Mouse (Mus musculus) urinary bladder, postnatal 14 days (tissue): ENCODE results near the gene Gatb.

Experiments
- DNase-seq: peaks from one replicate; pipeline ENCODE4 v3.0.0; 2021; ENCODE audit warnings: low spot score

Gatb gene

GRCm38 (mm10) chr3:85659681-85660080, 85.8 kb downstream of the Gatb start:
- DNase-seq = no peak

GRCm38 (mm10) chr3:85661926-85662813, 88.3 kb downstream of the Gatb start:
- DNase-seq = no peak

GRCm38 (mm10) chr3:85663826-85664225, 89.9 kb downstream of the Gatb start:
- DNase-seq = no peak

- DNase-seq = no peak
Measured at GRCm38 (mm10) chr3:85664591-85665171, 90.8 kb downstream of the Gatb start.

- DNase-seq = no peak
Measured at GRCm38 (mm10) chr3:85666166-85666565, 92.2 kb downstream of the Gatb start.

GRCm38 (mm10) chr3:85666736-85667135, 92.8 kb downstream of the Gatb start:
- DNase-seq = no peak

GRCm38 (mm10) chr3:85667683-85668082, 93.8 kb downstream of the Gatb start:
- DNase-seq = no peak

GRCm38 (mm10) chr3:85669844-85670243, 95.9 kb downstream of the Gatb start:
- DNase-seq = no peak

GRCm38 (mm10) chr3:85677133-85677532, 103.2 kb downstream of the Gatb start:
- DNase-seq = no peak

GRCm38 (mm10) chr3:85677952-85678351, 104.0 kb downstream of the Gatb start:
- no peak for DNase-seq

- no peak for DNase-seq
Measured at GRCm38 (mm10) chr3:85679312-85679933, 105.5 kb downstream of the Gatb start.

GRCm38 (mm10) chr3:85679960-85680359, 106.0 kb downstream of the Gatb start:
- DNase-seq = no peak

GRCm38 (mm10) chr3:85681136-85681535, 107.2 kb downstream of the Gatb start:
- no peak for DNase-seq

GRCm38 (mm10) chr3:85683618-85684017, 109.7 kb downstream of the Gatb start:
- DNase-seq = no peak

- no peak for DNase-seq
Measured at GRCm38 (mm10) chr3:85685271-85685670, 111.4 kb downstream of the Gatb start.

- DNase-seq = no peak
Measured at GRCm38 (mm10) chr3:85688341-85688740, 114.4 kb downstream of the Gatb start.

- no peak for DNase-seq
Measured at GRCm38 (mm10) chr3:85691134-85691533, 117.2 kb downstream of the Gatb start.

GRCm38 (mm10) chr3:85693013-85693412, 119.1 kb downstream of the Gatb start:
- no peak for DNase-seq

- no peak for DNase-seq
Measured at GRCm38 (mm10) chr3:85695056-85695455, 121.1 kb downstream of the Gatb start.

GRCm38 (mm10) chr3:85698496-85698895, 124.6 kb downstream of the Gatb start:
- no peak for DNase-seq

- DNase-seq = no peak
Measured at GRCm38 (mm10) chr3:85703141-85703882, 129.4 kb downstream of the Gatb start.
